Mouse (Mus musculus) kidney, adult 8-10 months (tissue): ENCODE data around the gene Pum3.
A peak's percentile ranks its signal among the peaks of the same experiment; 100 is the strongest.
"Not testable (repeated sequence)": the region's sequence is repeated elsewhere in the genome, so short reads cannot be mapped to it uniquely, and the experiment has no call there.

Experiments used
- DNase-seq, 2 experiments: peaks; one replicate each; pipeline ENCODE4 v3.0.0; 2022

The Pum3 gene

DNA sequence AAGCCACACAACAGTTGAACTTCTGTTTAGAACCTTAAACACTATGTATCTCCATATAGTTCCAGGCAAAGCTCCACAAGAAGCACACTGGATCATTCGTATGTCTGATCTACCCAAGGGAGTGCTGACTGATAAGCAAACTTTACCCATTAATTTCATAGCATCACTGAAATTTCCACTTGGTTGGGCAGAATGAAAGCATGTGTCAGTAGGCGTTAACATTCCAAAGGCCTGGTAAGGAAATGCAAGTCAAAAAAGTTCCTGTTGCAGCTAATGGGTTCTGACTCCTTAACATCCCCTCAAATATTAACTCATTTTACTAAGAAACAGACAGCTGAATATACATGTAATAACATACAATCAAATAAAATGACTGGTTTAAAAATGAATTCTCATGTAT is 37.2 kb downstream of the Pum3 start:
- DNase-seq, result peak in 1 of 2 experiments; percentile 30

- no peak for DNase-seq
Observed at GRCm38 (mm10) chr19:27391344-27391743, 38.3 kb downstream of the Pum3 start.

GRCm38 (mm10) chr19:27389566-27389965 is 40.1 kb downstream of the Pum3 start:
- not testable (repeated sequence) for DNase-seq

DNA sequence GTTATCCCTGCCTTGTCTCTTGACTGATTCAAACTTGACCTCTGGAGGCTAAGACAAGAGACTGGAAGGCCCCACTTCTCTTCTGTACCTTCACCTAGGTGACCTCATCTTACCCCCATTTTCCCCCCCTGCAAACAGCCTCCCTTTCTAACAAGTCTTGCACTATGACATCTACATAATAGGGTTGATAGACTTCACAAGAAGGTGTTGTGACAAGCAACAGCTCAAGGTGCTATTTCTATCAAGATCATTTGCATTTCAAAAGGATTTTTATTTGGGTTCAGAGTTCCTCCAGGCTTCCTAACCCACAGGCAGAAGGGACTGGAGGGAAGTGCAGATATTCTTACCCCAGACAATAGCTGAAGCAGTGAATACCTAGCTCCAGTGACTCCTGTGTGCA is 44.3 kb downstream of the Pum3 start:
- no peak for DNase-seq

DNA sequence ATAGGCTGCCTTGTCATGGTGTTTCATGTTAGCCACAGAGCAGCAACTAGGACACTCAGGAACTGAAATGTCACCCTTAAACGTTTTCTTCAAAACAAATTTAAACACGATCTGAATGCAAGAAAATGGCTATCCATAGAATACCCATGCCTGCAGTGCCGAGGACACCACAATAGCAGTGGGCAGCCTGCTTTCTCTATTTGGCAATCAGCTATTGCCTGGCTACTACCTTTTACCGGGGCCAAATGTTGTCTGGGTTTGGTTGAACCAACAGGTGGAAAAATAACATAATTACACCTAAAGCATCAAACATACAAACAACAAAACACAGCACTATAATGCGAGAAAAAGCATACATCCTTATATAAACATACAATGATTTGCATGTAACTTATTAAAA is 46.4 kb downstream of the Pum3 start:
- DNase-seq, result no peak

GRCm38 (mm10) chr19:27382131-27382530 is 47.5 kb downstream of the Pum3 start:
- no peak for DNase-seq

DNA sequence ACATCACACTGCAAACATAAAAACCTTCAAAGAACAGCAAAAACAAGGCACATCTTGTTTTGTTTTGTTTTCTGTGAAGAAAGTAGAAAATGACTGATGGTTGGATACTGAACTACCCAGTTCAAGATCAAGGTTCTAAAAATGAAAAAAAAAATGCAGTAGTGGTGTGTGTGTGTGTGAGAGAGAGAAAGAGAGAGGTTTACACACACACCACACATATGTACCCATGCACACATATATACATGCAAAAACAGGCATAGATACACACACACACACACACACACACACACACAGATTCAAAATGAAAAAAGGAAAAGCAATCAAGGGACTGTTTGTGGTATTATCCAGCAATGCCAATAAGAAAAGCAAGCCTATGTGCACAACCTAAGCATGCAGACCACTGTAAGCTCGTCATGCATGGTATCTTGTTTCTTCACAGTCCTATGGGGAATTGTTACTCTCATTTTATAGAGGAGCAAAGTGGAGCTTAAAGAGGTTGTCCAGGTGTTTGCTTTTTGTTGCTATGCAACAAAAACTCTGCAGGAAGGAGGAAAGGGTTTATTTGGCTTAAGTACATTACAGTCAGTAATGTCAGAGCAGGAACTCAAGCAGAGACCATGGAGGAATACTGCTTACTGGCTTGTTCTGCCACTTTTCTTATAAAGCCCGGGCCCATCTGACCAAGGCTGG is 49.8 kb downstream of the Pum3 start:
- no peak for DNase-seq

GRCm38 (mm10) chr19:27370784-27371183 is 58.8 kb downstream of the Pum3 start:
- no peak for DNase-seq

DNA sequence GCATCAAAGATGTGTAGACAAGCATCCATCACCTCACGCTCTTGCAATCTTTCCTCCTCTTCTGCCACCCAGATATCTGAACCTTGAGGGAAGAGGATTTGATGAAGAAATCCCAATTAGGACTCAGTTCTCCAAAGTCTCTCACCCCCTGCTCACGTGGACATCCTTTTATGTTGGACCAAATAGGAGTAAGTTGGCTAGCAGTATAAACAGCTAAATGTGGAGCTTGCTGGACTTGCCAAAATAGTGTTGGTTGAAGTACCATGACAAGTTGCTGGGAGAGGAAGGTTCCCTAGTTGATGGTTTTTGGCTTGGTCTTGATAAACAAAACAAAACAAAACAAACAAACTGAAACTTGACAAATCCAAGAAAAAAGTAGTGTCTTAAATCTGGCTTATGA is 59.5 kb downstream of the Pum3 start:
- DNase-seq, result no peak

DNA sequence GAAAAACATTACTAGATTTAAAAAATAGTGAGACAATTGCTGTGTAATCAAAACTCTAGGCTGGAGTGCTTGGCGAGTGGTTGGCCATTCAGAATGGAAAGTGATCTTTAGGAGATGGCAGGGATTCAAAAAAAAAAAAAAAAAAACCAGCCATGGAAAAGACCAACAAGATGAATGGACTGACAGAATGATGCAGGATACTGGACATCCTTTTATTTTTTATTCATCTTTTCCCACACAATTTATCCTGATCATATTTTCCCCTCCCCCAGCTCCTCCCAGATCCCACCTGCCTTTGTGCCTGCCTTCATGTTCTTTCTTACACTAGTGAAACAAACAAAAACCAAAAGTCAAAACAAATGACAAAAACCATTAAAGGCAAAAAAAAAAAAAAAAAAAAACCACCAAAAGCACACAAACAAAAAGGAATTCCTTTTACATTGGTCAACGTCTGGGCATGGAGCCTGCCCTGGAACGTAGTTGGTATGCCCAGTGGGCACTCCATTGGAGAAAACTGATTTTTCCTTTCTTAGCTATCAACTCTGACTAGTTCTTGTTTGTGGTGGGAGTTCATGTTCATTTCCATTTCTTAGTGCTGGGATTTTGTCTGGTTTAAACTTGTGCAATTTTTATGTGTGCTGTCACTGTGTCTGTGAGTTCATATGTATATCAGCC is 60.0 kb downstream of the Pum3 start:
- no peak for DNase-seq

- no peak for DNase-seq
Observed at GRCm38 (mm10) chr19:27366113-27366746, 63.4 kb downstream of the Pum3 start.

DNA sequence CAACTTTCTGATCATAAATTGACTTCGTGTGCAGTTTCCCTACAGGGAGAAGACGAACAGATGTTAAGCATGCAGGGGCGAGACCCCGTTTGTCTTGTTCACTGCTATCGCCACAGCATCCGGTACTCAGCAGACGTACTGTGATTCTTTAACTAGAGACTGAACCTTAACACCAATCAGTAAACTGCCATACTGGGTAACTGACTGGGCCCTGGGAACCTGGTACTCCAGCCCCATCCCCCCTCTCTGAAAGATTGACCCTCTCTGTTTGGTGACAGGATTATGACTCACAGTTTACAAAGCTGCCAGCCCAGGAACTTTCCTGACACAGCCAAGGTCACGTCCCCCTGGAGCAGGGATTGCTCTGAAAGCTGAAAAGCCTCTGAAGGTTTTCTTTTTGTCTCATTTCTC is 65.1 kb downstream of the Pum3 start:
- DNase-seq, result peak; percentile 15 to 28

DNA sequence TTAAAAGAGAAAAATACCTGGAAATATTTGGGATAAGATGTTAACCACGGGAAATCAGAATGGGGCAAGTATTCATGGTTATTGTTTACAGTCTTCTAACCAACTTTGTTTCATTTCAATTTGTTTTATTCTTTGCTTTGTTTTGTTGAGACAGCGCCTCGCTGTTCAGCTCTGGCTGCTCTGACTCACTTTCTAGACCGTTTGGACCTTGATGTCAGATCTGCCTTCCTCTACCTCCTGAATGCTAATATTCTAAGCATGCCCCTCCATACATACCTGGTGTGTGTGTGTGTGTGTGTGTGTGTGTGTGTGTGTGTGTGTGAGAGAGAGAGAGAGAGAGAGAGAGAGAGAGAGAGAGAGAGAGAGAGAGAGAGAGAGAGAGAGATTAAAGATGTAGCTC is 65.7 kb downstream of the Pum3 start:
- no peak for DNase-seq

GRCm38 (mm10) chr19:27360381-27360780 is 69.2 kb downstream of the Pum3 start:
- DNase-seq, result no peak

- DNase-seq, result no peak
Observed at GRCm38 (mm10) chr19:27351700-27352099, 77.9 kb downstream of the Pum3 start.

- peak; percentile 54 to 64 for DNase-seq
Observed at GRCm38 (mm10) chr19:27346501-27346900, 83.1 kb downstream of the Pum3 start.
